Comparison of ENCODE assay signal across 13 mouse cellular contexts in the genomic region with DNA sequence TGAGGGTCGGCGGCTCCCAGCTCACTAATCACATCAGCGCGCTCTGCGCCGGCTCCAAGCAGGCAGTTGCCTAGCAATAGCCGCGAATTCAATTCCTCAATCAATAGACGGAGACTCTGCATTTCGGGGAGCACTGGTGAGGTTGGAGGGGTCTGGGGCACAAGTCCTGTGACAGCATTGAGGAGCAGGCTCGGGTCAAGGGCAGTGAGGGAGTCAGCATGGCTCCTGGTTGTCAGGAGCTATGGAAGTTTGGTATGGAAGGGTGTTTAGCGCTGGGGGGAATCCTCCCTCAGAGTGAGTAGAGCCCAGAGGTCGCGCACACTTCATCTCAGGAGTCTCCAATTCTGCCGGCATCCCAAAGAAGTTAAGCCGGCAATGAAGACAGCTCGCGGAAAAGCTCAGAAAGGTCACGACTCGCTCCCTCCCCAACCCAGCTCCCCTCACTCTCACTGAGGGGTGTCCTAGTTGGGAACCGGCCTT. TPM values are rescaled to one million over a fixed set of nuclear protein-coding genes. Genes with fewer than 3 reads are reported as not detected.
A peak's percentile ranks its signal among the peaks of the same experiment; 100 is the strongest.
DNase-seq lines count a peak whose midpoint lies in the region; ATAC-seq lines count a peak whose summit lies in the region.
"Had no signal": no experiment of that assay in that cellular context is flagged by ENCODE, and none has a peak within 500 bp of the region (broad histone marks: within the 10 kb centered on the region; RNA-seq: fewer than 3 reads in every experiment).

No protein-coding gene starts in this region.

- H3K27me3 ChIP-seq in forebrain, embryonic 15.5 days: peaks cover 49% of the 10 kb centered on the region
- H3K27me3 ChIP-seq in midbrain, embryonic 10.5 days (ENCODE audit: low read depth, poor library complexity, severe bottlenecking): peaks cover 74% of the 10 kb centered on the region

- peaks cover 7% of the 10 kb centered on the region; the same call in 1 of the 2 replicates for H3K36me3 ChIP-seq in forebrain, embryonic 15.5 days
- H3K36me3 ChIP-seq in midbrain, embryonic 10.5 days: peaks cover 25% of the 10 kb centered on the region

- H3K4me3 ChIP-seq in forebrain, embryonic 15.5 days: peak overlapping the region; percentile 19
- peak overlapping the region; percentile 44 for H3K4me3 ChIP-seq in midbrain, embryonic 10.5 days
- H3K4me3 ChIP-seq: stomach, embryonic 15.5 days had no signal

- H3K4me1 ChIP-seq in forebrain, embryonic 15.5 days: peaks cover 69% of the 10 kb centered on the region
- peaks cover 79% of the 10 kb centered on the region for H3K4me1 ChIP-seq in midbrain, embryonic 10.5 days

- no peak overlapping the region for H3K27ac ChIP-seq in forebrain, embryonic 15.5 days (replicated peaks)
- H3K27ac ChIP-seq in midbrain, embryonic 10.5 days (replicated peaks): no peak overlapping the region
- H3K27ac ChIP-seq: stomach, embryonic 15.5 days had no signal

- H3K4me2 ChIP-seq in forebrain, embryonic 15.5 days (replicated peaks): peak overlapping the region; percentile 22
- H3K4me2 ChIP-seq: stomach, embryonic 15.5 days had no signal

- peak; percentile 18 to 37 for DNase-seq in layer of hippocampus, postnatal 36 days
- DNase-seq in layer of hippocampus, adult 9-11 months: no peak
- peak; percentile 72 for DNase-seq in midbrain, embryonic 10.5 days (ENCODE audit: low spot score)
- no peak for DNase-seq in left cerebral cortex, adult 11 months (ENCODE audit: low spot score)
- no peak for DNase-seq in cerebellum, adult 9-10 months
- DNase-seq in cerebellum, adult 11 months: no peak
- DNase-seq in urinary bladder, postnatal 10 days (ENCODE audit: low spot score): no peak
- DNase-seq: adrenal gland, adult 8-10 months; left cerebral cortex, postnatal 4 days had no signal

- no peaks in the 10 kb centered on the region for H3K9me3 ChIP-seq in forebrain, embryonic 15.5 days
- no peaks in the 10 kb centered on the region for H3K9me3 ChIP-seq in midbrain, embryonic 10.5 days (replicated peaks)
- H3K9me3 ChIP-seq: stomach, embryonic 15.5 days had no signal

- WGBS in forebrain, embryonic 15.5 days: 4% methylated on average over 21 of the region's 21 CpGs
- WGBS in midbrain, embryonic 10.5 days: under 1% methylated on average over 21 of the region's 21 CpGs

- H3K9ac ChIP-seq in forebrain, embryonic 15.5 days (replicated peaks): peak overlapping the region; percentile 13; the same call in 1 of the 2 replicates
- H3K9ac ChIP-seq: stomach, embryonic 15.5 days had no signal

- ATAC-seq in forebrain, embryonic 15.5 days (replicated peaks): no peak

RNA-seq across cellular contexts. Expression of gene Cbx8, which starts 5.0 kb away (rescaled TPM):
- total RNA-seq in layer of hippocampus, postnatal 36 days (2021): 10 to 100 TPM; 11.2 to 13.6 TPM
- polyA plus RNA-seq in forebrain, embryonic 15.5 days (2015; fragmentation: Nextera tagmentation; extraction: Ambion mirVana): 13.8 and 14.1 TPM in 2 replicates
- polyA plus RNA-seq in midbrain, embryonic 10.5 days (2016; fragmentation: Nextera tagmentation; extraction: Ambion mirVana): 13.5 and 15.0 TPM in 2 replicates

RNA-seq across cellular contexts. Expression of gene Cbx2, which starts 13.0 kb away (rescaled TPM):
- 1 to 10 TPM; 4.0 to 4.4 TPM for total RNA-seq in layer of hippocampus, postnatal 36 days (2021)
- 30.4 and 31.8 TPM in 2 replicates for polyA plus RNA-seq in forebrain, embryonic 15.5 days (2015; fragmentation: Nextera tagmentation; extraction: Ambion mirVana)
- polyA plus RNA-seq in midbrain, embryonic 10.5 days (2016; fragmentation: Nextera tagmentation; extraction: Ambion mirVana): 108 and 110 TPM in 2 replicates

RNA-seq across cellular contexts. Expression of gene Enpp7, which starts 47.7 kb away (rescaled TPM):
- total RNA-seq in layer of hippocampus, postnatal 36 days (2021): not detected
- not detected in 2 replicates for polyA plus RNA-seq in forebrain, embryonic 15.5 days (2015; fragmentation: Nextera tagmentation; extraction: Ambion mirVana)
- polyA plus RNA-seq in midbrain, embryonic 10.5 days (2016; fragmentation: Nextera tagmentation; extraction: Ambion mirVana): not detected in 2 replicates
- total RNA-seq: adrenal gland, adult 8-10 months; ES-E14; hematopoietic stem cell, adult 5-6 weeks; left cerebral cortex, postnatal 4 days had no signal
- polyA plus RNA-seq: stomach, embryonic 15.5 days had no signal

RNA-seq across cellular contexts. Expression of gene Cbx4, which starts 50.3 kb away (rescaled TPM):
- total RNA-seq in layer of hippocampus, postnatal 36 days (2021): 10 to 100 TPM; 57.3 to 59.4 TPM
- polyA plus RNA-seq in forebrain, embryonic 15.5 days (2015; fragmentation: Nextera tagmentation; extraction: Ambion mirVana): 15.5 and 16.5 TPM in 2 replicates
- polyA plus RNA-seq in midbrain, embryonic 10.5 days (2016; fragmentation: Nextera tagmentation; extraction: Ambion mirVana): 5.1 and 7.1 TPM in 2 replicates

Comparison
In these comparisons a context has a peak if more than half of its experiments do, and no peak if none do; other contexts are left out.
1. DNase-seq: peak in layer of hippocampus, postnatal 36 days (2 of 2) and midbrain, embryonic 10.5 days (single experiment); none in layer of hippocampus, adult 9-11 months (single experiment), left cerebral cortex, adult 11 months (single experiment), cerebellum, adult 9-10 months (single experiment), cerebellum, adult 11 months (single experiment) and urinary bladder, postnatal 10 days (single experiment).